Mouse (Mus musculus) G1E (cell line): Measurements from ENCODE around the gene Capg.

Source experiments
- CTCF ChIP-seq: IDR thresholded peaks from 2 replicates; pipeline ENCODE4 v1.5.1; 2012; ENCODE audit warnings: low read depth, low read length, inconsistent platforms, mixed read lengths
- GATA1 ChIP-seq: IDR thresholded peaks from 2 replicates; pipeline ENCODE4 v1.6.1; 2012; ENCODE audit warnings: borderline replicate concordance, low read length, inconsistent platforms, mixed read lengths
- GATA2 ChIP-seq: IDR thresholded peaks from 2 replicates; pipeline ENCODE4 v1.6.1; 2012; ENCODE audit warnings: low read depth, low read length, inconsistent platforms, borderline replicate concordance
- POLR2AphosphoS5 ChIP-seq: IDR thresholded peaks from 2 replicates; pipeline ENCODE4 v1.6.1; 2012; ENCODE audit warnings: low read depth, low read length, inconsistent platforms; ENCODE audit not compliant: insufficient replicate concordance
- TAL1 ChIP-seq: conservative IDR thresholded peaks from 2 replicates; pipeline ENCODE4 v1.6.1; 2012; ENCODE audit warnings: low read depth, low read length, inconsistent platforms, mixed read lengths

GRCm38 (mm10) chr6:72588307-72588706 lies 44.1 kb downstream of the Capg start:
- no peak for TF ChIP-seq CTCF
- no peak for TF ChIP-seq TAL1
- no peak for TF ChIP-seq GATA1
- TF ChIP-seq GATA2, result no peak
- no peak for TF ChIP-seq POLR2AphosphoS5
